Mouse (Mus musculus): ENCODE measurements around the gene Ppp1r9b.

Ppp1r9b gene

DNA sequence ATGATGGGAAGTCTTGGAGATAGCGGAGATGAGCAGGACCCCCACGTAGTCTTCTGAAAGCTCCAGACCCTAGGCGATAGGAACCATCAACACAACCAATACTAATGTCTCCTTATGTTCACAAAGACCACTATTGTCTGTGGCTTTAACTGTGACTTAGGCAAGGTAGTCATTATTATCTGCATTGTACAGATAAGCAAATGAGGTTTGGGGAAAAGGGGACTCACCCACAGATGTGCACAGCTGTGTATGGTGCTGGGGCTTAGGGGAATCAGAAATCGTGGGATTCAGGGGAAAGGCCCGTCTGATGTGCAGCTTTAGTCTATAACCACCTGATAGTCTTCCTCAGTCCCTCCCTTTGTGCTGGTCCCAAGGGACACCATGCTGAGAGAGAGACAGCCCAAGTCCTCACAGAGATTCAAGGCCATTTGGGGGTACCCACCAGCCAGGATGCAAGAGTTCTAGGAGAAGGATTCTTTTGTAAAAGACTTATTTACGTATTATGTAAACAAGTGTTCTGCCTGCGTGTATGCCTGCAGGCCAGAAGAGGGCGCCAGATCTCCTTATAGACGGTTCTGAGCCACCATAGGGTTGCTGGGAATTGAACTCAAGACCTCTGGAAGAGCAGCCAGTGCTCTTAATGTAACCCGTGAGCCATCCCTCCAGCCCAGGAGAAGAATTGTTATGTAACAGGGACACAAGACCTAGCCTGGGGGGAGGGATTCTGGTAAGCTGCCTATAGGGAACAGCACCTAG lies 31.6 kb downstream of the Ppp1r9b start:
- in situ Hi-C loops (cut with MboI, MseI) = no loop called here

DNA sequence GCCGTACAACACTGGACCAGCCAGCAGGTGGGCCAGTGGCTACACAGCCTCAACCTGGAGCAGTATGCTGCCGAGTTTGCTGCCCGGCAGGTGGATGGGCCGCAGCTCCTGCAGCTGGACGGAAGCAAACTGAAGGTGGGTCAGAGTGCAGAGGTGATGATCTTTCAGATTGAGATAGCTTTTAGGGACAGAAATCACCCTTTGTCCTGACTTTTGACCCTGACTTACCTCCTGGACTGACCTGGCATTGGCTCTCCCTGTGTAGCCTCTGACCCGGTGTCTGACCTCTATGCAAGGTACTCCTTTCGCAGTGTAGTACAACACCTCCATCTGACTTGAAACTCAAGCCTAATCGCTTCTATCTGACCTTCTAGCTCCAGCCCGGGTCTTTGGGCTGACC lies 32.6 kb downstream of the Ppp1r9b start:
- in situ Hi-C loops (cut with MboI, MseI) = no loop called here

- in situ Hi-C loops (cut with MboI, MseI) = no loop called here
Measured at GRCm38 (mm10) chr11:95024439-95025184, 33.8 kb downstream of the Ppp1r9b start.

DNA sequence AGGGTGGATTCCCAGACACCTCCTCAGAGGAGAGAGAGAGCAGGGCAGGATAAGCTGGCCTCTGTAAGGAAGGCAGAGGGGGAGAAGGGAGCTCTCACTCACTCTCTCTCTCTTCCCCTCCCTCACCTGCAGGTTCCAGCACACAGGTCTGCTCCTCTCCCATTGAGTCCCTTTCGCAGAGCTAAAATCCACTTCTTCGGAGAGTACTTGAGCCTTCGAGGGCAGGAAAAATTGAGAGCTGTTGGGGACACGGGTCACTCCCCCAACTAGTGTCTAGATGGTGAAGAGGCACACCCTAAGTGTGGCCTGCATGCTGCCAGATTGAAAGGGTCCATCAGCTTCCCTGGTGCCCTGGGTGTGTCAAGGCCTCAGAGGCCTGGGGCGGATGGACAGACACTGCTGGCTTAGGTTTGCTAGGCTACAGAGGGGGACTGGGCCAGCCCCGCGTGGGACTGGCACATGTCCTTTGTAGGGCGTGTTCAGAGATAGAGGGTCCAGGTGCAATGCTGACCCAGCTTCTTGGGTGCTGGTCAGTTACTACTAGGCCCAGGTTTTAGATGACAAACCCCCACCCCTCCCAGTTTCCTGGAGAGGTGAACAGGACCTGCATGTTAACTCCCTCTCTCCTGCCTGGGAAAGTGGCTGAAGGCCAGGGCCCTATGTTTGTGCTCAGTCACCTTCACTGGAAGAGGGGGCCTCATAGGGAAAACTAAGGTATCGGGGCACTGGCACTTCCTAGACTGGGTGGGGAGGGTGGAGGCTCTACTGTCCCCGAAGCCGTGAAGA lies 34.6 kb downstream of the Ppp1r9b start:
- in situ Hi-C loops (cut with MboI, MseI) = no loop called here

GRCm38 (mm10) chr11:95026090-95026542 lies 35.3 kb downstream of the Ppp1r9b start:
- in situ Hi-C loops (cut with MboI, MseI) = no loop called here

GRCm38 (mm10) chr11:95026849-95027248 lies 36.0 kb downstream of the Ppp1r9b start:
- in situ Hi-C loops (cut with MboI, MseI) = no loop called here

DNA sequence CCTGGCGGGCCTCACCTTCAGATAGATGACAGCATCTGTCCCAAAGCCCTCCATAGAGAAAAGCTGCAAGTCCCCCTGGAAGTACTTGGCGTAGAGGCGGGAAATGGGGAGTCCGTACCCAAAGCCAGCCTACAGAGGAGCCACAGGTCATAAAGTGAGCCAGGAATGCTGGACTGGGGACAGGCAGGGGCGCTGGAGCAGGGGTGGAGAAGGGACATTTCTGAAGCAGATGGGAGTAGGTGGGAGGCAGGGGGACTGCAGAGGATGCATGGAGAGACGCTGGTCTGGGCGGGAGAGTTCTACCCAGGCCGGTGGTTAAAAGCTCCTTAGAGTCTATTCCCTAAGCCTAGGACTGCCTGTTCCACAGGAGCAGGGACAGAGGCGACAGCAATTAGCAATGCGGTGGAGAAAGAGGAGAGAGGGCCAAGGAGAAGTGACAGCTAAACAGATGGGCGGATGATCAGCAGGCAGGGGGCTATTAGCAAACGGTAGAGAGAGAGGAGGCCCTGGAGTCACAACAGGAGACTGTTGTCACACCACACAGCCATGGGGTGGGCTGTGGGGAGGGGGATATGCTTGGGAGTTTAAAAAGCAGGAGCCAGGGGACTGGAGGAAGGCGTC lies 37.1 kb downstream of the Ppp1r9b start:
- in situ Hi-C loops (cut with MboI, MseI) = no loop called here

DNA sequence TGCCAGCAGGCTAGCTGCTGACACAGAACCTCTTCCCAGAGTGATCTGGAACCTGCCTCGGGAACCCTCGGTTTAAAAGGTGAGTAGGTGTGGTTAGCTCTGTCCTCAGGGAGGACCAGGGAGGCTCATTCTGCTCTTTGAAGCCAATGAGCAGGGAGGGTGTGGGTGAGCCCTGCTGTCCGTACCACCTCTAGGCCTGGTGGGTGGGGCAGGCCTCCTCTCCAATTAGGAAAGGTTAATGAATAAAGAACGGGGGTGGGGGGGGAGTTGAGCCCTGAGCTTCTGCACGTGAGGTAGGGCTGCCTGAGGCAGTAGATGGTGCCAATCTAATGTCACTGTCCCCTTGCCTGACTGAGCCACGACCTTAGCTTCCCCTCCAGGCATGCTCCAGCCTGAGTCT lies 42.1 kb downstream of the Ppp1r9b start:
- in situ Hi-C loops (cut with MboI, MseI) = no loop called here

- in situ Hi-C loops (cut with MboI, MseI) = no loop called here
Measured at GRCm38 (mm10) chr11:95033617-95034016, 42.8 kb downstream of the Ppp1r9b start.

DNA sequence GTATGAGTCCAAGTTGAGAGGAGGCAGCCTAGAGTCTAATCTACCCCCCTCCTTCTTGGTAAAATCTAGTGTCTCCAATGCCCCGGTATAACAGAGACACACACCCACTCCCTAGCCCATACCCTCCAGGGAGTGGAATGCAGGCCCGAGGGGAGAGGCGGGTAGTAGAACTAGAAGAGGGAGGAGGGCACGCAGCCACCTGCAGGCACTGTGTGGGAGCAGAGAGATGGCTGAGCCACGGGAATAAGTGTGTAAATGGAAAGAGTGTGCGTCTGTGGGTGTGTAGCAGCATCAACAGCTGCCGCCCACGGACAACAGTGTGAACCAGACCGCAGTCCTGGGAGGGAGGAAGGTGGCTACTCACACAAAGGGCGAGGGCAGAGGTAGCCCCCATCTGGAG lies 44.1 kb downstream of the Ppp1r9b start:
- in situ Hi-C loops (cut with MboI, MseI) = no loop called here

- in situ Hi-C loops (cut with MboI, MseI) = no loop called here
Measured at GRCm38 (mm10) chr11:95036521-95036920, 45.7 kb downstream of the Ppp1r9b start.

- in situ Hi-C loops (cut with MboI, MseI) = no loop called here
Measured at GRCm38 (mm10) chr11:95037306-95037705, 46.5 kb downstream of the Ppp1r9b start.

DNA sequence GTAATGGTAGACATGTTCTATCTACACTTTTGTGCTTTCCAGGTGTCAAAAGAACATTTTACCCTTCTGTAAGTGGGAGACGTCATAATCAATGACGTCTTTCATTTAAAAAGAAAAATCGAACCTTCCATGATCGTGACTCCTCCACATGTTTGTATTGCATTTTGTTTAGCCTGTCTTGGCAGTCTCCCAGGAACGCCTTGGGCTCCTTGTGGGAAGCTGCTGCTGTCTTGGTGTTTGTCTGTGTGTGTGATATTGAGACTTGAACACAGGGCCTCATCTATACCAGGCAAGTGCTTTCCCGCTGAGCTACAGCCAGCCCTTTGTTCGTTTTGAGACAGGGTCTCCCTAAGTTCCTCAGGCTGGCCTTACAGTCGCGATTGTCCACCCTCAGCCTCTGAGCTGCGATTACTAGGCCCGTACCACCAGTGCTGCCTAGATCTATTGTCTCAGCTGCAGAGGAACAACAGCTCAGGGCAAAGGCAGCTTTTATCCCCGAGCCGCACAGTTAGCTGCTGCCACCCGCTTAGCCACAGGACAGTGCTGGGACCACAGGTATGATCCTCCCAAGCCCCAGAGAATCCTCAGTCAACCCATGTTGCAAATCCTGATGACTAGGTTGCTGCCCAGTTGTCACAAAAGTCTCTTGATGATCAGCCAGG lies 47.5 kb downstream of the Ppp1r9b start:
- in situ Hi-C loops (cut with MboI, MseI) = no loop called here

GRCm38 (mm10) chr11:95038818-95039655 lies 48.2 kb downstream of the Ppp1r9b start:
- in situ Hi-C loops (cut with MboI, MseI) = no loop called here

DNA sequence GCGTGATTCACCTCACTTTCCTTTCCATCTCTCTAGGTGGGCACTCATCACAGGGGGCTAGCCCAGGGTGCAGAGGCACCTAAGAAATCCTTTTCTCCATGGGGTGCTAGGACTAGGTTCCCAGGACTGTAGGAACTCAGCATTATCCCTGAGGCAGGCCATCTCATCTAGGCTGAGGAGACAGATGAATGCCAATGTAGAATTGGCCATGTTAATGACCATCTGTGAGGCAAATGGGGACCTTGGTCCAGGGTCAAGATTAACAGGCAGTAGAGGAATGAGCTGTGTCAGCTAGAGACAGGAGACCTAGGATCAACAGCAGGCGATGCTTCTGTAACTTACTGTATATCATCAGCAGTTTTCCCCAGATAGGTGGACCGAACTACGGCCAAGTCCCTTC lies 48.9 kb downstream of the Ppp1r9b start:
- in situ Hi-C loops (cut with MboI, MseI) = loop anchor here (5.0 kb wide), 1 partner anchor 68 kb away; no protein-coding TSS in a partner anchor

- in situ Hi-C loops (cut with MboI, MseI) = loop anchor here (5.0 kb wide), 1 partner anchor 67 kb away; no protein-coding TSS in a partner anchor
Measured at GRCm38 (mm10) chr11:95040491-95041138, 49.8 kb downstream of the Ppp1r9b start.

DNA sequence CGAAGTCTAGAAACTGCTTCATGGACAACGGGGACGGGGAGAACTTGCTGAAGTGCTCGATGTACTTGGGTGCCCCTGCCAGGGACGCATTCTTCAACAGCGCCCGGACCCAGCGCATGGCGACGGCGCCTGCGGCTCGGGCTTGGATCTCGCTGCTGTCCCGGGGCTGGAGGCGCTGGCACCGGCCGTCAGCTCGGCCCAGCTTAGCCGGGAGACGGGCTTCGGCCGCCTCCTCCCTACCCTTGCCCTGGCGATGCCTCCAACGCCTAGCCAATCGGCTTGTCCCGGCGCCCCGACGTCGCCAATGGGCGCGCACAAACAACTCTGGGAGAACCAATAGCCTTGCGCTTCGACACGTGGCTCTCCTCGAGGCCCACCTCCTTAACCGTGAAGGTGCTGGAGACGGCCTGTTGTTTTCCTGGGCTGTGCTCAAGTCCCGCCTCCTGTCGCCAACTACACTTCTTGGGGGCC lies 50.3 kb downstream of the Ppp1r9b start, which contains the start of gene Pdk2:
Gene Pdk2, minus strand, starts transcription at position 216 of the 471 bp plus-strand sequence.
- in situ Hi-C loops (cut with MboI, MseI) = loop anchor here (5.0 kb wide), 1 partner anchor 66 kb away; no protein-coding TSS in a partner anchor

- in situ Hi-C loops (cut with MboI, MseI) = loop anchor here (5.0 kb wide), 1 partner anchor 65 kb away; no protein-coding TSS in a partner anchor
Measured at GRCm38 (mm10) chr11:95042096-95042495, 51.3 kb downstream of the Ppp1r9b start.

GRCm38 (mm10) chr11:95043060-95043459 lies 52.2 kb downstream of the Ppp1r9b start:
- in situ Hi-C loops (cut with MboI, MseI) = loop anchor here (5.0 kb wide), 1 partner anchor 64 kb away; no protein-coding TSS in a partner anchor

Data from regulatory T cell (primary cell).